Mouse (Mus musculus): Measurements from ENCODE around the gene Fem1b. TPM values are rescaled to one million over a fixed set of nuclear protein-coding genes. Genes with fewer than 3 reads are reported as not detected.
A peak's percentile ranks its signal among the peaks of the same experiment; 100 is the strongest.
"Not testable (repeated sequence)": the region's sequence is repeated elsewhere in the genome, so short reads cannot be mapped to it uniquely, and the experiment has no call there.

Gene Fem1b
- polyA plus RNA-seq, 1 experiment from 2014 or later: 22.1 TPM

DNA sequence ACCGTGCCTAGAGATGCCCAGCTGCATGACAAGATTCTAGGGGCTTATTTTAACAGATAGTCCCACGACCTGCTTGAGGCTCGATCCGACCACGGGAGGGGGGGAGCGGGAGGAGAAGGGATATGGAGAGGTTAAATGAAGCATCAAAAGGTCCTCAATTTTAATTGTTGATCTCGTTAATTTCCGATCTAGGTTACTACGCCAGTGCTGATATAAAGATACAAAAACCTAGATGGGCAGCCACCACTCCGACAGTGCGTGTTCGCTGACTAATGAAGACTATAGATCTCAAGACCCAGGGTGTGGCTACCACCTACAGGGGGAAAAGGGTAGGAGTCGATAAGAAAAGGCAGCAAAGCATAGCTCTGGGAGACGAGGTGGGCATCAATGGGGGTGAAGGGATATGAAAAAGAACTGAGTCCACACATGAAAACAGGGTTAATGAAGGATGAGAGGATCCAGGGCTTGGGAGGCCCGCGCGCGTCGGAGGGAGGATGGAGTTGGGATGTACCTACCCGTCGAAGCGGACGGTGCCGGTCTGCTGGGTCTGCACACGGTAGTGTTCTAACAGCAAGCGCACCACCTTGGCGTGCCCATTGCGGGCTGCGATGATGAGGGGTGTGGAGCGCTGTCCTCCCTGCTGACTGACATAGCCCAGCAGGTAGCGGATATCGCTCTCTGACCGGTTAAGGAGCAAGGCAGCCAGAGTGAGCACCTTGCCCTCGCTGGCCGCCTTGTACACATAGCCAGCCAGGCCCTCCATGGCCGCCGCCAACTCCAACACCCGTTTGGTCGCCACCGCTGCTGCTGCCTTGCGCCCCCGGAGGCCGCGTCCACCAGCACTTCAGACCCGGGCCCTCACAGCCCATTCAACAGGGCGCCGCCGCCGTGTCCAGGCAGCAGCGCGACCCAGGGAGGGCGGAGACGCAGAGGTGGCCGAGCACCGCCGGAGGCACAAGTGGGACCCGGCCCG is 905 bp downstream of the Fem1b start:
- Histone ChIP-seq H3K27me3 (ENCODE audit: control insufficient read depth, insufficient read depth, low read length) (no peaks in the 10 kb centered on the region), H3K4me1 (ENCODE audit: control insufficient read depth, insufficient read depth, low read length) (peaks cover 10% of the 10 kb centered on the region), H3K4me3 (ENCODE audit: low read depth, low read length) (peak overlapping the region; percentile 94), H3K9ac (ENCODE audit: low read depth, low read length) (peak overlapping the region; percentile 97), H3K4me2 (peak overlapping the region; percentile 99), H3K27ac (ENCODE audit: low read depth, low read length) (peak overlapping the region; percentile 96), H3K36me3 (ENCODE audit: control insufficient read depth, insufficient read depth, low read length) (no peaks in the 10 kb centered on the region), H3K9me3 (replicated peaks; ENCODE audit: control insufficient read depth, low read length) (no peaks in the 10 kb centered on the region)
- peak; percentile 39 for ATAC-seq (replicated peaks; ENCODE audit: insufficient number of reproducible peaks, low FRiP score, low TSS enrichment)
- 1% methylated on average over 58 of the region's 58 CpGs for WGBS (ENCODE audit: insufficient replicate concordance)

DNA sequence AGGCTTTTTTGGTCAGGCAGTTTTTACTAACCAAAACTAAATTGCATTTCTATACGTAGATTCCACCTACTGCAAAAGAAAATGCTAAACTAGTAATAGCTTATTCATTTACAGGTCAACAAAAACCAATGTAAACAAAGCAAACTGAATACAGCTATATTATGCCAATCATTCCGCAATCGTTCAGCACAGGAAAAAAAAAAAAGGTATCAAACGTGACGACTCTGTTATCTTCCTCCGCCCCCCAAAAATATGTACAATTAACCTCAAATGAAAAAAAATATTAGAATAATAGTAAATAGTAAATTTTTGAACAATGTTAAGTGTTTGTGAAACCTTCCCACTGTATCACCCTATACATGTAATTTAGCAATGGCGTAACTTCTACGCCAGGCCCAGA is 1.6 kb downstream of the Fem1b start:
- Histone ChIP-seq H3K9me3 (replicated peaks; ENCODE audit: control insufficient read depth, low read length) (no peaks in the 10 kb centered on the region), H3K4me1 (ENCODE audit: control insufficient read depth, insufficient read depth, low read length) (peaks cover 10% of the 10 kb centered on the region), H3K27me3 (ENCODE audit: control insufficient read depth, insufficient read depth, low read length) (no peaks in the 10 kb centered on the region), H3K4me2 (peak overlapping the region; percentile 99), H3K9ac (ENCODE audit: low read depth, low read length) (peak overlapping the region; percentile 97), H3K27ac (ENCODE audit: low read depth, low read length) (no peak overlapping the region), H3K36me3 (ENCODE audit: control insufficient read depth, insufficient read depth, low read length) (no peaks in the 10 kb centered on the region), H3K4me3 (ENCODE audit: low read depth, low read length) (peak overlapping the region; percentile 94)
- WGBS (ENCODE audit: insufficient replicate concordance): 14% methylated on average over 8 of the region's 8 CpGs
- ATAC-seq (replicated peaks; ENCODE audit: insufficient number of reproducible peaks, low FRiP score, low TSS enrichment): no peak

DNA sequence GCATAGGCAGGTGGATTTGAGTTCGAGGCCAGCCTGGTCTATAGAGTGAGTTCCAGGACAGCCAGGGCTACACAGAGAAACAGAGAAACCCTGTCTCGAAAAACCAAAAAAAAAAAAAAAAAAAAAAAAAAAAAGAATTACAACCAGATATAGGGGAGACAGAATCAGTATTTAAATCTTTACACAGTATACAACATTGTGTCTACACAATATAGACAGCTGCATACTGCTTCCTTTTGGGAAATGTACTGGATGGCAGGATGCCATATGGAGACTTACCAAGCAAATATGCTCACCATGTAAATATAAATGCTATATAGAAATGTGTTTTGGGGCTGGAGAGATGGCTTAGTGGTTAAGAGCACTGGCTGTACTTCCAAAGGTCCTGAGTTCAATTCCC is 12.5 kb downstream of the Fem1b start:
- ATAC-seq (replicated peaks; ENCODE audit: insufficient number of reproducible peaks, low FRiP score, low TSS enrichment); H3K9ac ChIP-seq (ENCODE audit: low read depth, low read length); H3K4me1 ChIP-seq (ENCODE audit: control insufficient read depth, insufficient read depth, low read length); H3K4me3 ChIP-seq (ENCODE audit: low read depth, low read length); H3K27me3 ChIP-seq (ENCODE audit: control insufficient read depth, insufficient read depth, low read length); H3K9me3 ChIP-seq (replicated peaks; ENCODE audit: control insufficient read depth, low read length); H3K4me2 ChIP-seq; H3K27ac ChIP-seq (ENCODE audit: low read depth, low read length): not testable (repeated sequence)
- 94% methylated on average over 2 of the region's 2 CpGs for WGBS (ENCODE audit: insufficient replicate concordance)
- H3K36me3 ChIP-seq (ENCODE audit: control insufficient read depth, insufficient read depth, low read length): peaks cover 14% of the 10 kb centered on the region

DNA sequence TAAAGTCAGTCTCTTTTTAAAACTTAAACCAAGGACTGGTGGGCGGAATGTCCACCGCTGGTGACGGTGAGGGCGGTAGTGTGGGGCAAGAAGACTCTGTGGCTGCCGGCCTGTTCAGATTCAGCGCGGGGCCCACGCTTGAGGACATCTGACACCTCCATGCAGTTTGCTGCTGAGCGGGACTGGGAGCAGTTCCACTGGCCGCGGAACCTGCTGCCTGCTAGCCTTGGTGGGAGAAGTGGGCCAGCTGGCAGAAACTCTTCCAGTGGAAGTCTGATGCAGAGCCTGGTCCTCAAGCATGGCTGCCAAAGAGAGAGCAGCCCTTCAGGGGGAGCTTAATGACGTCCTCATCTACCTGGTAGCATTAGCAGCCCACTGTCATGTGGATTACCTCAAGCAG is 21.9 kb downstream of the Fem1b start:
- ATAC-seq (replicated peaks; ENCODE audit: insufficient number of reproducible peaks, low FRiP score, low TSS enrichment): no peak

DNA sequence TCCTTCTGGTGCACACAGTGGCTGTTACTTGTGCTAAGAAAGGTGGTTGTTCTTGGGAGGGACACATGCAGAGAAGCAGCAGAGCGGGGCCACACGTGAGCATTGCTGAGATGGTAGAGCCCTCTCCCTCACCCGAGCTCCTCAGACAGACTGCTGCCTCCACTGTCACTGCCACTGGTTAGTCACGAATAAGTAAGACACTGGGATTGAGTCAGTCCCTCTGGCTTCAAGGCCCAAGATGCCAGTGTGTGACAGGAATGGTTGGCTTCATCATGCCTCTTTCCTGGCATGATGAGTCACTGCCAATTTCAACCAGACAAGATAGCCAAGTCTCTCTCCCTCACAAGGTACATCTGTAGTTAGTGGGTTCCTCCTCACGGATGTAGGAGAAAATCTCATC is 25.0 kb downstream of the Fem1b start:
- no peak overlapping the region for H3K27ac ChIP-seq (ENCODE audit: low read depth, low read length)
- H3K4me1 ChIP-seq (ENCODE audit: control insufficient read depth, insufficient read depth, low read length): peaks cover 14% of the 10 kb centered on the region
- WGBS (ENCODE audit: insufficient replicate concordance): 68% methylated on average over 5 of the region's 5 CpGs
- no peak for ATAC-seq (replicated peaks; ENCODE audit: insufficient number of reproducible peaks, low FRiP score, low TSS enrichment)
- H3K9ac ChIP-seq (ENCODE audit: low read depth, low read length): peak overlapping the region; percentile 8; the same call in 1 of the 2 replicates
- H3K9me3 ChIP-seq (replicated peaks; ENCODE audit: control insufficient read depth, low read length): no peaks in the 10 kb centered on the region
- no peaks in the 10 kb centered on the region for H3K27me3 ChIP-seq (ENCODE audit: control insufficient read depth, insufficient read depth, low read length)
- no peak overlapping the region for H3K4me3 ChIP-seq (ENCODE audit: low read depth, low read length)
- H3K36me3 ChIP-seq (ENCODE audit: control insufficient read depth, insufficient read depth, low read length): no peaks in the 10 kb centered on the region
- H3K4me2 ChIP-seq: no peak overlapping the region

More for the DNA sequence above, 21.9 kb downstream of the Fem1b start:
- Histone ChIP-seq H3K4me3 (ENCODE audit: low read depth, low read length) (no peak overlapping the region), H3K36me3 (ENCODE audit: control insufficient read depth, insufficient read depth, low read length) (peaks cover 6% of the 10 kb centered on the region; the same call in 1 of the 2 replicates), H3K9me3 (replicated peaks; ENCODE audit: control insufficient read depth, low read length) (no peaks in the 10 kb centered on the region), H3K4me1 (ENCODE audit: control insufficient read depth, insufficient read depth, low read length) (no peaks in the 10 kb centered on the region), H3K27ac (ENCODE audit: low read depth, low read length) (no peak overlapping the region), H3K4me2 (no peak overlapping the region), H3K27me3 (ENCODE audit: control insufficient read depth, insufficient read depth, low read length) (no peaks in the 10 kb centered on the region), H3K9ac (ENCODE audit: low read depth, low read length) (no peak overlapping the region)
- 83% methylated on average over 12 of the region's 12 CpGs for WGBS (ENCODE audit: insufficient replicate concordance)

DNA sequence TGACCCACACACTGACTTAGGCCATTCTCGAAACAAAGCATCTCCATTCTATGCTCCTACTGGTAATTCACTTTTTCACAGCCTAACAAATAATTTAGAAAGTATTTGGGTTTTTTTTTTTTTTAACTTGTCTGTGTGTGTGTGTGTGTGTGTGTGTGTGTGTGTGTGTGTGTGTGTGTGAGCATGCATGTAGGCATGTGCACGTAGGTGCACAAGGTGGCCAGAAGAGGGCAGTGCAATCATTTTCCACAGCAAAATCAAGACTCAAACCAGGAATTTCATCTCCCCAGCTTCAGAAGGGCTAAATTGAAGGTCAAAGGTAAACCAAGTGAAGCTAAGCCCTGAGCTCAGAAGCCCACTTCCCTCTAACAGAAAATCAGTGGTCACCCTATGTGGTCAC is 27.5 kb downstream of the Fem1b start:
- no peak overlapping the region for H3K4me3 ChIP-seq (ENCODE audit: low read depth, low read length)
- no peaks in the 10 kb centered on the region for H3K27me3 ChIP-seq (ENCODE audit: control insufficient read depth, insufficient read depth, low read length)
- H3K27ac ChIP-seq (ENCODE audit: low read depth, low read length): no peak overlapping the region
- 93% methylated on average over 2 of the region's 2 CpGs for WGBS (ENCODE audit: insufficient replicate concordance)
- H3K36me3 ChIP-seq (ENCODE audit: control insufficient read depth, insufficient read depth, low read length): no peaks in the 10 kb centered on the region
- H3K9ac ChIP-seq (ENCODE audit: low read depth, low read length): no peak overlapping the region
- H3K4me1 ChIP-seq (ENCODE audit: control insufficient read depth, insufficient read depth, low read length): peaks cover 14% of the 10 kb centered on the region
- no peak overlapping the region for H3K4me2 ChIP-seq
- ATAC-seq (replicated peaks; ENCODE audit: insufficient number of reproducible peaks, low FRiP score, low TSS enrichment): no peak
- H3K9me3 ChIP-seq (replicated peaks; ENCODE audit: control insufficient read depth, low read length): no peaks in the 10 kb centered on the region

DNA sequence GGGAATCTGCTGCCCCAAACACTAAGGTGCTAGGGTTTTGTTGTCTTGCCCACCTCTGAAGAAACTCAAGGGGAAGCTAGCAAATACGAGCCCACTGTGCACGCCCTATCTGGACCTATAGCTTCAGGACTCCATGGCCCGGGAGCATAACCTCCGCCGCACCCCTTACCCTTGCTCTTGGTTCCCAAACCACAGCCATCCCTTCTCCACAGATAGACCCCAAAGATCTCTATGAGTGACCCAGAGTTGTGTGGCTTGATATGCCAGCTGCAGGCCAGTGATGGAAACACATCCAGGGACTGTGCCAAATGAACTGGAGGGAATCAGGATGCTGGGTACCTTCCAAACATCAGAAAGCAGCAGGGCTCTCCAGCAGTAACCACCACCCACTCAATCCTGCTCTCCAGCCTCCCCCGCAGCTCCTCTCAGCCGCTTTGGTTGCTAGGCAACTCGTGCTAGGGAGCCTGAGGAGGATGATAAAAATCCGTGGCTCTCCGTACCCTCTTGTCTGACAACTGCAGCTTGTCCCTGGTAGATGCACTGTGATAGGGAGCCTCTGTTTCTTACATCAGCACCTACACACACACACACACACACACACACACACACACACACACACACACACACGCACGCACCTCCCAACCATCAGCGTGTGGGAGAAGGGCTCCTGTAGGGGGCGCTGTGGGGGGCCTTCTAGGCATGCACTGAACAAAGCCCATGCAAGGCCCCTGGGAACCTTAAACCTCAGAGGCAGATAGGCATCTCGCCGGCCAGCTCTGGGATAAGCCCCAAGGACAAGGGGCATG is 28.6 kb downstream of the Fem1b start:
- Histone ChIP-seq H3K36me3 (ENCODE audit: control insufficient read depth, insufficient read depth, low read length) (no peaks in the 10 kb centered on the region), H3K4me3 (ENCODE audit: low read depth, low read length) (no peak overlapping the region), H3K4me2 (no peak overlapping the region), H3K9me3 (replicated peaks; ENCODE audit: control insufficient read depth, low read length) (no peaks in the 10 kb centered on the region), H3K9ac (ENCODE audit: low read depth, low read length) (no peak overlapping the region), H3K27me3 (ENCODE audit: control insufficient read depth, insufficient read depth, low read length) (no peaks in the 10 kb centered on the region), H3K4me1 (ENCODE audit: control insufficient read depth, insufficient read depth, low read length) (peaks cover 14% of the 10 kb centered on the region), H3K27ac (ENCODE audit: low read depth, low read length) (no peak overlapping the region)
- 40% methylated on average over 16 of the region's 16 CpGs for WGBS (ENCODE audit: insufficient replicate concordance)
- ATAC-seq (replicated peaks; ENCODE audit: insufficient number of reproducible peaks, low FRiP score, low TSS enrichment): 0 out of 2 replicates have a peak, but pooled peaks have one; percentile 23

DNA sequence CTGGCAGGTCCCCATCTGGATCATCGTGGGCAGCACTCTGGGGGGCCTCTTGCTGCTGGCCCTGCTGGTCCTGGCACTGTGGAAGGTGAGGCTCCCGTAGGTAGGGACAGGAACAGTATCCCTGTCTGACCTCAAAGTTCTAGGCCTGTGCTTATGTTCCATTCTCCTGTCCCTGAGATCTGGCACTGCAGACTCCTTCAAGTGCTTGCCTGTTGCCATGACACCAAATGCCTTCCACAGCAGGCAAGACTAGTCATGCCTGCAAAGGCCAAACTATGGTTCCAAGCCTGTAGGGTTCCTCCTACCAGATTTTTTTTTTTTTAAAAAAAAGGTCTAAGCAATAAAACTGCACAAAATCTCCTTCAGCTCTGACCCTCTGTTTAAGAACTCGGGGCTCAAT is 29.8 kb downstream of the Fem1b start:
- Histone ChIP-seq H3K27me3 (ENCODE audit: control insufficient read depth, insufficient read depth, low read length) (no peaks in the 10 kb centered on the region), H3K9me3 (replicated peaks; ENCODE audit: control insufficient read depth, low read length) (no peaks in the 10 kb centered on the region), H3K9ac (ENCODE audit: low read depth, low read length) (no peak overlapping the region), H3K36me3 (ENCODE audit: control insufficient read depth, insufficient read depth, low read length) (no peaks in the 10 kb centered on the region), H3K4me3 (ENCODE audit: low read depth, low read length) (no peak overlapping the region), H3K4me1 (ENCODE audit: control insufficient read depth, insufficient read depth, low read length) (peaks cover 14% of the 10 kb centered on the region), H3K27ac (ENCODE audit: low read depth, low read length) (no peak overlapping the region), H3K4me2 (no peak overlapping the region)
- WGBS (ENCODE audit: insufficient replicate concordance): 58% methylated on average over 3 of the region's 3 CpGs
- ATAC-seq (replicated peaks; ENCODE audit: insufficient number of reproducible peaks, low FRiP score, low TSS enrichment): no peak

Data from heart, embryonic 11.5 days (tissue).